Mouse (Mus musculus): ENCODE data around the gene Agpat4. TPM values are rescaled to one million over a fixed set of nuclear protein-coding genes. Genes with fewer than 3 reads are reported as not detected.
"Not testable (repeated sequence)": the region's sequence is repeated elsewhere in the genome, so short reads cannot be mapped to it uniquely, and the experiment has no call there.

Gene Agpat4
- polyA plus RNA-seq, 1 experiment from 2014 or later, result 38.2 TPM

DNA sequence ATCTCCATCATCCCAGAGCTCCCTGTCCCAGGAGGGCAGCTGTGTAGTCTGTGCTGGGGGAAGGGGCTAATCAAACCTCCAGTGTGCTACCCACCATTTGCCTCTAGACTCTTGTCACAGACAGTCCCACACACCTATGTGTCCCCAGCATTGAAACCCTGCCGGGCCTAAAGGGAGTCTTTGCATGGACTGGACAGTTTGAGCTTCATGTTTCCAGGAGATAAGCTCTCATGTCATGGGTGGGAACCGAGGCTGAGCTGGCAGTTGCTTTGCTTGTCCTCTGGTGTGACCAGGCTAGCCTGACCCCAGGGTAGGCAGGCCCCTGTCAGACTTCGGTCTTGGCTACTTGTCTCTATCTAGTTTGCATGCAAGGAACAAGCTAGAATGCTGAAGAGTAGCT is 87.7 kb downstream of the Agpat4 start:
- Histone ChIP-seq H3K27me3 (ENCODE audit: low read depth, poor library complexity, severe bottlenecking) (no peaks in the 10 kb centered on the region), H3K4me3 (no peak overlapping the region), H3K9me3 (replicated peaks) (no peaks in the 10 kb centered on the region), H3K27ac (peak overlapping the region; percentile 68), H3K36me3 (peaks cover 21% of the 10 kb centered on the region), H3K4me1 (peaks cover 56% of the 10 kb centered on the region)
- no peak for DNase-seq (ENCODE audit: low spot score)
- 68% methylated on average over 3 of the region's 3 CpGs for WGBS

DNA sequence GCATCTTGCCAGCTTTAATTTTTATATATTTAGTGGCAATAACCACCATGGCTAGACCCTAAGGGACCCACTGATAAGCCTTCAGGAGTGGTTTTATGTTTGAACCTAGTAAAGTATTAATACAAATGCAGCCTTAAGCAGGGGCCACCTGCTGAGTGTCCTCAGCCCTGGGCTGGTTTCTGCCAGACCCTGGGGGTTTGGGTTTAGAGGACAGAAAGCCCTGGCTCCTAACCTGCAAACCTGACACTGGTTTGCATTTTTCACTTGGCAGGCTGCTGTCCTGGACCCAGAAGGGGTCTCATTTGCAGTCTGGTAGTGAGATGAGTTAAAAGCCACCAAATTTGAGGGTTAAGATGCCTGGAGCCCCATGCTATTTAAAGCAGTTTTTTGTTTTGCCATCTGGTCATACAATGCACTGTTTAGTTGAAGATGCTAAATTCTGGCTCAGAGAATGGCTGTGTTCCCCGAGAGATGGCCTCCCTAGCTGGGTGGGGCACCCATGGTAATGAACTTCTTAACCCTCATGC is 88.6 kb downstream of the Agpat4 start:
- 73% methylated on average over 1 of the region's 1 CpGs for WGBS
- peaks cover 55% of the 10 kb centered on the region for H3K4me1 ChIP-seq

DNA sequence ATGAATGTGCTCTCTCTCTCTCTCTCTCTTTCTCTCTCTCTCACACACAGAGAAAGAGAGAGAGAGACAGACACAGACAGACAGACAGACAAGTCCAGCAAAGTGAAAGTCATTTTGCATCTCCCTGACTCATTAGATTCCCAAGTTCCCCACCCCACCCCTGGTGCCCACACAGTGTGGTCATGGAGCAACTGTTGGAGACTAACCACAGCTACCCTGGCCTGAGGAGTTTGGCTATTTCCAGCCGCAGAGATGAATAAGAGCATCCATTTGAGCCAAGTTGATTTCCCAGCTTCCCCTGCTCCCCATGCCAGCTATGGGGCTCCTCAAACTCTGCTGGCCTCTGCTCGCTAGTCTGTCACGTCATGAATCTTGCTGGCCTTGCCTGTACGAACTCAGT is 91.0 kb downstream of the Agpat4 start:
- H3K9me3 ChIP-seq (replicated peaks), result no peaks in the 10 kb centered on the region
- no peak overlapping the region for H3K4me3 ChIP-seq
- DNase-seq (ENCODE audit: low spot score), result no peak
- no peaks in the 10 kb centered on the region for H3K27me3 ChIP-seq (ENCODE audit: low read depth, poor library complexity, severe bottlenecking)
- no peak overlapping the region for H3K27ac ChIP-seq
- peaks cover 51% of the 10 kb centered on the region for H3K36me3 ChIP-seq
- WGBS, result 84% methylated on average over 4 of the region's 4 CpGs
- H3K4me1 ChIP-seq, result peaks cover 37% of the 10 kb centered on the region

More for the DNA sequence above, 88.6 kb downstream of the Agpat4 start:
- no peak overlapping the region for H3K4me3 ChIP-seq
- no peaks in the 10 kb centered on the region for H3K27me3 ChIP-seq (ENCODE audit: low read depth, poor library complexity, severe bottlenecking)
- no peaks in the 10 kb centered on the region for H3K9me3 ChIP-seq (replicated peaks)
- peak overlapping the region; percentile 30; the same call in 1 of the 2 replicates for H3K27ac ChIP-seq
- peaks cover 28% of the 10 kb centered on the region for H3K36me3 ChIP-seq
- no peak for DNase-seq (ENCODE audit: low spot score)

DNA sequence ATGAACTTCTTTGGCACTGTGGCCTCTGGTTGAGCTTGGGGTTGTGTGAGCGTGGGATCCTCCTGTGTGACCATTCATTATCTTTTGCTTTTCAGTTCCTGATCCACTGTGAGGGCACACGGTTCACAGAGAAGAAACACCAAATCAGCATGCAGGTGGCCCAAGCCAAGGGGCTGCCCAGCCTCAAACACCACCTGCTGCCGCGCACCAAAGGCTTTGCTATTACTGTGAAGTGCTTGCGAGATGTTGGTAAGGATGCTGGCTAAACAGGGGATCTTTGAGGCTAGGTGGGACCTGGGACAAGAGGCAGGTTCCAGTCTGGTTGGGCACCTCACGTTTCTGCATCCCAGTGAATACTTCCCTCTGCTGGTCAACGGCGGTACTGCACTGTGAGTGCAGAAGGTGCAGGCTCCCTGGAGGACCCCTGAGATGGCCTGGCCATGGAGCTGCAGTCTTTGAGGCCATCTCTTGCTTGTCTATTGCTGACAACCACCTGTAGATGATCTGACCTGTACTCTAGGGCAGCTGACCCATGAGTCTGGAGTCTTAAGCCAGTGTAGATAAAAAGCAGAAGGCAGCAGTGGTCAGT is 92.1 kb downstream of the Agpat4 start:
- H3K9me3 ChIP-seq (replicated peaks), result no peaks in the 10 kb centered on the region
- peaks cover 62% of the 10 kb centered on the region for H3K36me3 ChIP-seq
- peak; percentile 94 for DNase-seq (ENCODE audit: low spot score)
- 38% methylated on average over 8 of the region's 8 CpGs for WGBS
- peaks cover 25% of the 10 kb centered on the region for H3K4me1 ChIP-seq
- H3K27me3 ChIP-seq (ENCODE audit: low read depth, poor library complexity, severe bottlenecking), result no peaks in the 10 kb centered on the region
- H3K4me3 ChIP-seq, result no peak overlapping the region
- H3K27ac ChIP-seq, result no peak overlapping the region

DNA sequence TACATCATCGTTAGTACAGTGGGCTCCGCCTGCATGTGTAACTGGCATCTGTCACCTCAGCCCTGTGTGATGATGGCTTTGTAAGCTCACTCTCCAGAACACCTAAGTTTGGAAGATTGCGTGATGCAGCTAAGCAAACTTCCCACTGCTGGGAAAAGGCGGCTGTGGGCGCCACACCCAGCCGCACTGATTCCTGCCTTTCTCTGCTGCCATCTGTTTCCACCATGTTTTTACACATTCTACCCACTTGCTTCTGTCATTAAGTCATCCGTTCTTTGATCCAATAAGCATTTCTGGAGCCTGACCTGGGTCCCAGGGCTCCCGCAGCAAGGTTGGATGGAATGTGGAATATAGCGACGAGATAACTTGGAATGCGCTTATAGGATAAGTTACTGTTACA is 93.4 kb downstream of the Agpat4 start:
- Histone ChIP-seq H3K27me3 (ENCODE audit: low read depth, poor library complexity, severe bottlenecking) (no peaks in the 10 kb centered on the region), H3K9me3 (replicated peaks) (no peaks in the 10 kb centered on the region), H3K4me3 (no peak overlapping the region), H3K4me1 (peaks cover 15% of the 10 kb centered on the region), H3K36me3 (peaks cover 75% of the 10 kb centered on the region), H3K27ac (no peak overlapping the region)
- 93% methylated on average over 11 of the region's 11 CpGs for WGBS
- DNase-seq (ENCODE audit: low spot score), result no peak

DNA sequence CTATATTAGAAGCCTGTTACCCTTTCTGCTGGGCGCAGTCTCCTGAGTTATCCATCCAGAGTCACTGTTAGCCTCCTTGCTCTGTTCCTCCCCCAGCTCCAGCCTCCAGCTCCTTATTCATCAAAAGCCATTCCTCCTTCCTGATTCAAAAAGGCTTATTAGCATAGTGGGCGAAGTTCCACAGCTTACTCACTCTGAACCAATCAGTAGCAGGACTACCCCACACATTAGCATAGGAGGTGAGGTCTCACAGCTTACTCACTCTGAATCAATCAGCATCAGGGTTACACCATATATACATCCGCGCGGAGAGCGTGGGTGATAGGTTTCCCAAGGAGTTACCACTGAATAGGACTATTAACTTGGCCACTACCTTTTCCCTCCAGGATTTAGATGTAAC is 93.8 kb downstream of the Agpat4 start:
- Histone ChIP-seq H3K4me3 (no peak overlapping the region), H3K36me3 (peaks cover 79% of the 10 kb centered on the region), H3K27ac (no peak overlapping the region), H3K4me1 (peaks cover 10% of the 10 kb centered on the region), H3K27me3 (ENCODE audit: low read depth, poor library complexity, severe bottlenecking) (no peaks in the 10 kb centered on the region), H3K9me3 (replicated peaks) (no peaks in the 10 kb centered on the region)
- 89% methylated on average over 6 of the region's 6 CpGs for WGBS
- DNase-seq (ENCODE audit: low spot score), result no peak

DNA sequence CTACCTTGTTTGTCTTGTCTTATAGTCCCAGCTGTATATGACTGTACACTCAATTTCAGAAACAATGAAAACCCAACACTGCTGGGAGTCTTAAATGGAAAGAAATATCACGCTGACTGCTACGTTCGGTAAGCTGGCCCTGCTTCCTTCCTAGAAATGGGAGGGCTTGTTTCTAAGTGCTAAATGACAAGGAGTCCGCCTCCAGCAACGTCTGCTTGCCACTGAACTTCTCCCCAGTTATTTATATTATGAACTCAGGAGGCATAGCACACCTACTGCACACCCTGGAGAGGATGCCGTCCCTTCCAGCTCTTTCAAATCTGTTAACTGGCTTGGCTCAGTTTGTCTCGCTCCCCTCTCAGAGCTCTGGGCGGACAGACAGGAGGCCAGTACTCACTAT is 94.9 kb downstream of the Agpat4 start:
- Histone ChIP-seq H3K9me3 (replicated peaks) (no peaks in the 10 kb centered on the region), H3K4me3 (no peak overlapping the region), H3K27me3 (ENCODE audit: low read depth, poor library complexity, severe bottlenecking) (no peaks in the 10 kb centered on the region), H3K36me3 (peaks cover 88% of the 10 kb centered on the region), H3K27ac (no peak overlapping the region), H3K4me1 (no peaks in the 10 kb centered on the region)
- 91% methylated on average over 8 of the region's 8 CpGs for WGBS
- DNase-seq (ENCODE audit: low spot score), result no peak

DNA sequence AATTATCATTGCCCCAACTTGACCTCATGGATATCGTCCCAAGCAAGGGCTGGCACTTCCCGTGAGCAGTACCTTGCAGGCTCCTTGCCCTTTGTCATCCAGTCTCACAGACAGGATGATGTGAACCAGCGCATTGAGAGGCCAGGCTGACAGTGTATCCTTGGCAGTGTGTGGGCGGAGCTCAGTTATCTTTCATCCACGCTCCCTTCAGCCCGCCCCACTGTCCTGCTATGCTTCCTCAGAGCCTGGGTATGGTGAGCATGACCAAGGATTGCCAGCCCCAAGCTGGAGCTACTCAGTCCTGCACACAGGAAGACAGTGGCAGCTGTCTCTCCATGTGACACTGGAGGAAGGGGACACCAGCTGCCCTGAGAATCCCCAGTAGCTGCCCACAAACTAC is 97.7 kb downstream of the Agpat4 start:
- no peak overlapping the region for H3K4me3 ChIP-seq
- H3K9me3 ChIP-seq (replicated peaks), result no peaks in the 10 kb centered on the region
- no peaks in the 10 kb centered on the region for H3K4me1 ChIP-seq
- 79% methylated on average over 6 of the region's 6 CpGs for WGBS
- no peak overlapping the region for H3K27ac ChIP-seq
- H3K36me3 ChIP-seq, result peaks cover 98% of the 10 kb centered on the region
- DNase-seq (ENCODE audit: low spot score), result no peak
- H3K27me3 ChIP-seq (ENCODE audit: low read depth, poor library complexity, severe bottlenecking), result no peaks in the 10 kb centered on the region

DNA sequence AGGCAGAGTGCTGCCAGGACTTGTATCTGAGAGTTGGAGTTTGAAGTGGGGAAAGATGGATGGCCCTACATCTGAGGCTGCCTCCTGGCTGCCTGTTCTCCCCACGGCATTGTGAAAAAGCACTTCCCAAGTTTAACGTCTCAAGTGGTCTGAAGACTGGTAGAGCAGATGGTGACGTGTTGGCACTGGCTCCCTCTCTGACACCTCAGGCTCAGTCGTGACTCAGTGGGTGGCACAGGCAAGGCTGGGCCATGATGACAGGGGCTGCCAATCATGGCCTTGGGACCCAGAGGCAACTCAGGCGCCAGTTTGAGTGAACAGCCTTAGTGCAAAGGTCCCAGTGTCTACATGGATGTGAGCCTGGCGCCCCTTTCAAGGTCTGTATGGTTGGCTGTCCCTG is 103.4 kb downstream of the Agpat4 start:
- no peak for DNase-seq (ENCODE audit: low spot score)
- Histone ChIP-seq H3K36me3 (peaks cover 73% of the 10 kb centered on the region), H3K4me1 (peaks cover 8% of the 10 kb centered on the region), H3K4me3 (no peak overlapping the region), H3K27me3 (ENCODE audit: low read depth, poor library complexity, severe bottlenecking) (no peaks in the 10 kb centered on the region), H3K9me3 (replicated peaks) (no peaks in the 10 kb centered on the region), H3K27ac (no peak overlapping the region)
- WGBS, result 47% methylated on average over 6 of the region's 6 CpGs

DNA sequence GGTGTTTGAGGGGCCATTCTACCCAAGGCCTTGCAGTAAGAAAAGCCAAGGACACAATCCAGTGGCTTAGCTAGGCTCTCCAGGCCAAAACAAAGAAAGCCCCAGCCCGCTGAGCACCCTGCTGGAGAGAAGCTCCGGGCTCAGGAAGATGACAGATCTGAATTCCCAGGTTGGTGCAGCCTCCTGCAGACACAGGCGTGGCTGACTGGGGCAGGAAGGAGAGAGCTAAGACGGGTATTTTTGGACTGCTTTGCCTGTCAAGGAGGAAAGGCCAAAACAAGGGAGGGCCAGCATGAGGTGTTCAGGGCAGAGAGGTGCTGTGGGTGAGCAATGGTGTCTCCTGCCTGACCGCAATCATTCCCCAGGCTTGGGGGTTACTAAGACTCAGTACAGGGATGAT is 105.2 kb downstream of the Agpat4 start:
- H3K27me3 ChIP-seq (ENCODE audit: low read depth, poor library complexity, severe bottlenecking), result no peaks in the 10 kb centered on the region
- H3K9me3 ChIP-seq (replicated peaks), result no peaks in the 10 kb centered on the region
- no peak overlapping the region for H3K27ac ChIP-seq
- 61% methylated on average over 5 of the region's 5 CpGs for WGBS
- DNase-seq (ENCODE audit: low spot score), result no peak
- peaks cover 74% of the 10 kb centered on the region for H3K36me3 ChIP-seq
- no peak overlapping the region for H3K4me3 ChIP-seq
- peaks cover 8% of the 10 kb centered on the region for H3K4me1 ChIP-seq

DNA sequence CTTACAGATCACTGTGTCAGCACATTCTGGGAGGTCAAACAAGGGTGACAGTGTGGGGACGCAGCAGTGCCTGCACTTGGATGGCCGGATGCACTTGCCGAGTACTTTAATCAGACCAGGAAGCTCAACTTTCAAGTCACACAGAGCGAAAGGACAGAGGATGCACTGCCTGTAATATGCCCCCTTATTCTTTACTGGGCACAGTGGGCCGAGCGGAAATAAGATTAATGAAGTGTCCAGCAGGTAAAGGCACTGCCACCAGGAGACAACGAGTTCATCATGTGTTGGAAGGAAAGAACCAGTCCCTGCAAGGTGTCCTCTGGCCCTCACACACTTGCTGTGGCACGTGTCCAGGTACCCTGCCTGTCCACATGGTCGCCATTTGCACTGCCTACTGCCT is 105.6 kb downstream of the Agpat4 start:
- H3K4me3 ChIP-seq, result no peak overlapping the region
- 89% methylated on average over 9 of the region's 9 CpGs for WGBS
- DNase-seq (ENCODE audit: low spot score), result no peak
- H3K27me3 ChIP-seq (ENCODE audit: low read depth, poor library complexity, severe bottlenecking), result no peaks in the 10 kb centered on the region
- peaks cover 8% of the 10 kb centered on the region for H3K4me1 ChIP-seq
- H3K36me3 ChIP-seq, result peaks cover 74% of the 10 kb centered on the region
- no peak overlapping the region for H3K27ac ChIP-seq
- H3K9me3 ChIP-seq (replicated peaks), result no peaks in the 10 kb centered on the region

DNA sequence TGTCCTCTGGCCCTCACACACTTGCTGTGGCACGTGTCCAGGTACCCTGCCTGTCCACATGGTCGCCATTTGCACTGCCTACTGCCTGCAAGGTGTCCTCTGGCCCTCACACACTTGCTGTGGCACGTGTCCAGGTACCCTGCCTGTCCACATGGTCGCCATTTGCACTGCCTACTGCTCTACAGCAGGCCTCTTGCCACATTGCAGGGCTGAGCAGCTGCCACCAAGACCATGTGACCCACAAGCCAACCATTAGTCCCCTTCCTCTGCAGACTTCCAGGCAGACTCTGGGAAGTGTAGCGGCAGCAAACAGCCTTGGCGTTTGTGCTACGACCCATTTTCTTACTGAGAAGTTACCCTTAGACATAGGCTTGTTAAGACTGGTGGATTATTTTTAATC is 106.0 kb downstream of the Agpat4 start:
- not testable (repeated sequence) for H3K27me3 ChIP-seq (ENCODE audit: low read depth, poor library complexity, severe bottlenecking); H3K4me3 ChIP-seq; H3K9me3 ChIP-seq (replicated peaks); H3K4me1 ChIP-seq; H3K27ac ChIP-seq; DNase-seq (ENCODE audit: low spot score)
- 87% methylated on average over 7 of the region's 7 CpGs for WGBS
- H3K36me3 ChIP-seq, result peaks cover 74% of the 10 kb centered on the region

DNA sequence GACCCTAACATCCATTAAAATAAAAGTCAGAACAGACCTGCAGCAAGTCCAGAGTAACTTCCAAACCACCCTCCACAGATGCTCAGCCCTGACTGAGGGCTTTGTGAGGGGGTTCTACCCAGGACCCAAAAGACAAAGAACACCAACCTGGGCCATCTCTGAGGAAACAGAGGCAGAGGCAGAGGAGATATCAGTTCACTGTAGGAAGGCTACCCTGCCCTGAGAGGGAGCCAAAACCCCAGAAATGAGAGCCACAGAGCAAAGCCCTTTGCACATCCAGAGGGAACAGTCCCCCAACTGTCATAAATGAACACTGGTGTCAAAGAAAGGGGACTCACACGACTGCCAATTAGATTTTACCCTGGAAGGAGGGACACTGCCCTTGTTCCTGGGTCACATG is 106.7 kb downstream of the Agpat4 start:
- Histone ChIP-seq H3K36me3 (peaks cover 74% of the 10 kb centered on the region), H3K27ac (no peak overlapping the region), H3K9me3 (replicated peaks) (no peaks in the 10 kb centered on the region), H3K4me1 (peaks cover 8% of the 10 kb centered on the region), H3K4me3 (no peak overlapping the region), H3K27me3 (ENCODE audit: low read depth, poor library complexity, severe bottlenecking) (no peaks in the 10 kb centered on the region)
- WGBS, result 64% methylated on average over 1 of the region's 1 CpGs
- no peak for DNase-seq (ENCODE audit: low spot score)

DNA sequence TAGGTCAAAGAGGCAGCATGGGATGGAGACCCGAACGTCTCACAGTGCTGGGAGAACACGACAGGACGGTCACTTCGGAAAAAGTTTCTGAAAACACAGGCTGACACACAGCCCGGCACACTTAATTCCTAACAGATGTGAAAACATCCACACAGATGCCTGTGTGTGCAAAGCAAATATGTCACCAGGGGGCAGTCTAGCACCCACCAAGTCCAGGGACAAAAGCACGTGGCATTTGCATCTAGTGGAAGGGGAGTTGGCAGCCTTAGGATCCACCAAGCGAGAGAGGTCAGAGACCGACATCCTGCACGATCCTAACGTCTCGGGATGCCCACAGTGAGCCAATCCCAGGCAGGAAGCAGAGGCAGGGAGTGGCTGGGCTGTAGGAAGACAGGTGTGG is 108.0 kb downstream of the Agpat4 start:
- peak; percentile 55 for DNase-seq (ENCODE audit: low spot score)
- 42% methylated on average over 12 of the region's 12 CpGs for WGBS
- Histone ChIP-seq H3K9me3 (replicated peaks) (no peaks in the 10 kb centered on the region), H3K4me1 (peaks cover 8% of the 10 kb centered on the region), H3K27me3 (ENCODE audit: low read depth, poor library complexity, severe bottlenecking) (no peaks in the 10 kb centered on the region), H3K27ac (peak overlapping the region; percentile 7), H3K36me3 (peaks cover 74% of the 10 kb centered on the region), H3K4me3 (no peak overlapping the region)
